Mouse (Mus musculus) CH12.LX (cell line): ENCODE measurements around the gene Cntn4.

Source experiments
- CTCF ChIP-seq, 2 experiments: IDR thresholded peaks in 1 of 2; conservative IDR thresholded peaks in 1 of 2; 2 replicates each; pipeline ENCODE4 v1.5.1; 2011 to 2012; ENCODE audit warnings: low read depth in 2 of 2, low read length in 2 of 2, improper control_type of control experiment in 1 of 2, inconsistent platforms in 1 of 2, mild to moderate bottlenecking in 1 of 2, moderate library complexity in 1 of 2
- GABPA ChIP-seq: IDR thresholded peaks from 2 replicates; pipeline ENCODE4 v1.6.1; 2012; ENCODE audit warnings: low read depth, low read length, improper control_type of control experiment, inconsistent platforms; ENCODE audit not compliant: insufficient replicate concordance
- HCFC1 ChIP-seq: IDR thresholded peaks from 2 replicates; pipeline ENCODE4 v1.6.1; 2012; ENCODE audit warnings: low read depth, mild to moderate bottlenecking, inconsistent platforms, low read length, improper control_type of control experiment
- JUN ChIP-seq: IDR thresholded peaks from 2 replicates; pipeline ENCODE4 v1.6.1; 2011; ENCODE audit warnings: low read depth, mild to moderate bottlenecking, low read length, improper control_type of control experiment, moderate library complexity; ENCODE audit not compliant: insufficient read depth
- MEF2A ChIP-seq: IDR thresholded peaks from 2 replicates; pipeline ENCODE4 v1.6.1; 2014; ENCODE audit warnings: low read depth, mild to moderate bottlenecking, inconsistent platforms, low read length, improper control_type of control experiment, borderline replicate concordance
- POLR2A ChIP-seq: IDR thresholded peaks from 2 replicates; pipeline ENCODE4 v1.6.1; 2011; ENCODE audit warnings: low read depth, mild to moderate bottlenecking, improper control_type of control experiment, low read length
- RAD21 ChIP-seq: IDR thresholded peaks from 2 replicates; pipeline ENCODE4 v1.6.1; 2011; ENCODE audit warnings: low read depth, mild to moderate bottlenecking, low read length, improper control_type of control experiment, moderate library complexity
- SMC3 ChIP-seq: IDR thresholded peaks from 2 replicates; pipeline ENCODE4 v1.6.1; 2011; ENCODE audit warnings: low read depth, low read length, improper control_type of control experiment
- TBP ChIP-seq: conservative IDR thresholded peaks from 2 replicates; pipeline ENCODE4 v1.6.1; 2011; ENCODE audit warnings: low read depth, low read length, improper control_type of control experiment
- TCF12 ChIP-seq: IDR thresholded peaks from 2 replicates; pipeline ENCODE4 v1.6.1; 2014; ENCODE audit warnings: low read depth, mild to moderate bottlenecking, inconsistent platforms, low read length, improper control_type of control experiment
- UBTF ChIP-seq: IDR thresholded peaks from 2 replicates; pipeline ENCODE4 v1.6.1; 2012; ENCODE audit warnings: low read depth, mild to moderate bottlenecking, inconsistent platforms, low read length, improper control_type of control experiment, moderate library complexity
- USF2 ChIP-seq: conservative IDR thresholded peaks from 2 replicates; pipeline ENCODE4 v1.6.1; 2011; ENCODE audit warnings: low read depth, low read length, improper control_type of control experiment
- ZKSCAN1 ChIP-seq: IDR thresholded peaks from 2 replicates; pipeline ENCODE4 v1.6.1; 2012; ENCODE audit warnings: low read depth, inconsistent platforms, low read length, improper control_type of control experiment, borderline replicate concordance

DNA sequence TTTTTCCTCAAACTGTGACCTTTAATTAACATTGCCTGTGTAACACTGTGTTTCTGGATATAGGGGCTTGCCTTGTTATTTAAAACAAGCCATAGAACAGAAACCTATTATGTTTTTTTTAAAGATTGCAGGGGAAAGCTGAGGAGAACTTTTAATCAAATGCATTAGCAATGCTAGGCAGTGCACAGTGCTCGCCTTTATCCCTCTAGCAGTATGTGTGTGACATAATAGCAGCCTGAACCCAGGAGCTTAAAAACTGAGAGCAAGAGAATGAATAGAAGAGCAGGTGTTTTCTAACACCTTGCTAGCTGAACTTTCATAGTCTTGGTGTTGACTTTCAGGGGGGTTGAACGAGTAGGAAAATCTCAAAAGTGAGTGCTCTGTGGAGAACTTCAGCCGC lies 672.6 kb downstream of the Cntn4 start:
- TF ChIP-seq TCF12 = no peak
- TF ChIP-seq CTCF (conservative IDR thresholded peaks at IDR 0.05 in 1 of 2, IDR thresholded peaks at IDR 0.05 in 1 of 2; ENCODE audit: low read depth in 2 of 2, low read length in 2 of 2) = no peak
- no peak for TF ChIP-seq RAD21
- TF ChIP-seq SMC3 = no peak
- TF ChIP-seq ZKSCAN1 = no peak
- TF ChIP-seq USF2 = no peak
- no peak for TF ChIP-seq JUN
- no peak for TF ChIP-seq TBP
- TF ChIP-seq POLR2A = no peak
- TF ChIP-seq UBTF = no peak
- no peak for TF ChIP-seq GABPA
- TF ChIP-seq HCFC1 = no peak
- TF ChIP-seq MEF2A = no peak
